Mouse (Mus musculus): ENCODE data around the gene 4933424G06Rik. TPM values are rescaled to one million over a fixed set of nuclear protein-coding genes. Genes with fewer than 3 reads are reported as not detected.

Gene 4933424G06Rik
- total and polyA plus RNA-seq, 2 experiments from 2014 or later, result 0.71 TPM; not detected in 1

DNA sequence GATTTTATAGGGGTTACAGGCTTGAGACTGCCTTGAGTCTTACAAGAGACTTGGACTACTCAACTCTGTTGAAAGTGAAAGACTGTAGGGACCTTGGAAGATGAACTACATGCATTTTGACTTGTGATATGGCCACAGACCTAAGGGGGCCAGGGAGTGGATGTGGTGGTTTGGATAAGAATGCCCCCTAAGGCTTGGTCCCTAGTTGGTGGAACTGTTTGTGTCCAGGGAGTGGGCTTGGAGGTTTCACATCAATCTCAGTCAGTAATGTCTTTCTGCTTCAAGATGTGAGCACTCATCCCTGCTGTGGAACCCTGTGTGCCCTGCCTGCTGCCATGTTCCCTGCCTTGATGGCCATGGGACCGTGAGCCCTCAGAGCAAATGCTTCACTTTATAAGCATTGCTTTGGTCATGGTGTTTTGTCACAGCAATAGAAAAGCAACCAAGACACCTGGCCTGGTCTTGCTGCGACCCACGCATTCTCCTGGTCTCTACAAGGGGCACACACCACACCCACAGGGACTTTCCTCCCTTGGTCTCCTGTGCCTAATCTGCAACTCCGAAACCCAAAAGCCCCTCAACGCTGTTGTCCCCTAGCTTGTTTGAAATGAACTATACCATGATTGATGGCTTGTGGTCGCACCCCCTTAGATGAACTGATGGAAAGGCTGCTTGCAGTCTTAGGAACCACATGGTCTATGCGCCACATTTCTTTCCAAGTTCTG lies 96.4 kb downstream of the 4933424G06Rik start:
- Histone ChIP-seq H3K4me3 (ENCODE audit: low read depth, low read length) (no peak overlapping the region), H3K4me2 (ENCODE audit: low read depth) (no peak overlapping the region), H3K9ac (no peak overlapping the region), H3K9me3 (ENCODE audit: low read length) (no peaks in the 10 kb centered on the region), H3K36me3 (ENCODE audit: insufficient read depth) (peaks cover 87% of the 10 kb centered on the region), H3K27ac (ENCODE audit: low read depth, low read length) (no peak overlapping the region), H3K4me1 (ENCODE audit: insufficient read depth) (no peaks in the 10 kb centered on the region), H3K27me3 (ENCODE audit: insufficient read depth, low read length) (no peaks in the 10 kb centered on the region)
- 96% methylated on average over 7 of the region's 7 CpGs for WGBS
- ATAC-seq (no peak), DNase-seq (no peak)
- no peak for TF ChIP-seq CTCF (IDR thresholded peaks at IDR 0.05; ENCODE audit: low read depth)

DNA sequence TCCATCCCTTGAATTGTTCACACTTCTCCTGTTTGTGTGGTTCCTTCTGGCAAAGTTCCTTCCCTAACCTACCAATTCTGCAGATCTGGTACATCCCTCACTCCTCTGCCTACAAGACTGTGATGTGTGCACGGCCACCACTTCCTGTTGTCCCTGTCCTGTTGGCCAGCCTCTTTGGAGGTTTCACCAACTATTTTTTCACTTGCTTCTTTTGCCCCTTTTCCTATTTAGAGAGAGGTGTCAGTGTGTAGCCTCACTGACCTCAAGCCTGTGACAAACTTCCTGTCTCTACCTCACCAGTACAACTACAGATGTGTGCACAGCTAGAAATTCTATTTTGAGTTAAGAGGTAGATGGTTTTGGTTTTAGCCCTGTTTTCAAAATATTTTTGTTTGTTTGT lies 97.1 kb downstream of the 4933424G06Rik start:
- Histone ChIP-seq H3K27me3 (ENCODE audit: insufficient read depth, low read length) (no peaks in the 10 kb centered on the region), H3K4me1 (ENCODE audit: insufficient read depth) (no peaks in the 10 kb centered on the region), H3K9me3 (ENCODE audit: low read length) (no peaks in the 10 kb centered on the region), H3K4me3 (ENCODE audit: low read depth, low read length) (no peak overlapping the region), H3K27ac (ENCODE audit: low read depth, low read length) (no peak overlapping the region), H3K36me3 (ENCODE audit: insufficient read depth) (peaks cover 87% of the 10 kb centered on the region), H3K4me2 (ENCODE audit: low read depth) (no peak overlapping the region), H3K9ac (no peak overlapping the region)
- DNase-seq (no peak), ATAC-seq (no peak)
- 90% methylated on average over 1 of the region's 1 CpGs for WGBS
- TF ChIP-seq CTCF (IDR thresholded peaks at IDR 0.05; ENCODE audit: low read depth), result no peak

Small RNA genes within 50 kb of the gene (microRNA-seq; reads per million reads assigned to microRNA genes)
- 0 reads per million in 2 experiments for gene Gm24133

Other genes starting within 250 kb of the 4933424G06Rik start
- gene Cnnm4, start 238.5 kb upstream of the 4933424G06Rik start, total RNA-seq (2014; rRNA removed), result 12.3 and 14.6 TPM in 2 replicates
- 7.2 and 9.4 TPM in 2 replicates for gene Cnnm4, start 238.5 kb upstream of the 4933424G06Rik start, polyA plus RNA-seq (2015; fragmentation: Nextera tagmentation; extraction: Ambion mirVana)
- gene Cnnm3, start 198.3 kb upstream of the 4933424G06Rik start, total RNA-seq (2014; rRNA removed), result 25.6 and 29.1 TPM in 2 replicates
- gene Cnnm3, start 198.3 kb upstream of the 4933424G06Rik start, polyA plus RNA-seq (2015; fragmentation: Nextera tagmentation; extraction: Ambion mirVana), result 3.7 and 4.8 TPM in 2 replicates
- 6.3 and 9.8 TPM in 2 replicates for gene Ankrd23, start 173.3 kb upstream of the 4933424G06Rik start, total RNA-seq (2014; rRNA removed)
- 4.5 and 5.3 TPM in 2 replicates for gene Ankrd23, start 173.3 kb upstream of the 4933424G06Rik start, polyA plus RNA-seq (2015; fragmentation: Nextera tagmentation; extraction: Ambion mirVana)
- 0.38 TPM in 1 of 2 replicates, not detected in the other for gene Gm42417, start 170.7 kb upstream of the 4933424G06Rik start, total RNA-seq (2014; rRNA removed)
- gene Gm42417, start 170.7 kb upstream of the 4933424G06Rik start, polyA plus RNA-seq (2015; fragmentation: Nextera tagmentation; extraction: Ambion mirVana), result 0.27 TPM in 1 of 2 replicates, not detected in the other
- 19.3 and 25.5 TPM in 2 replicates for gene Ankrd39, start 162.7 kb upstream of the 4933424G06Rik start, total RNA-seq (2014; rRNA removed)
- gene Ankrd39, start 162.7 kb upstream of the 4933424G06Rik start, polyA plus RNA-seq (2015; fragmentation: Nextera tagmentation; extraction: Ambion mirVana), result 21.1 and 23.6 TPM in 2 replicates
- gene Sema4c, start 151.8 kb upstream of the 4933424G06Rik start, total RNA-seq (2014; rRNA removed), result 32.8 and 39.1 TPM in 2 replicates
- gene Sema4c, start 151.8 kb upstream of the 4933424G06Rik start, polyA plus RNA-seq (2015; fragmentation: Nextera tagmentation; extraction: Ambion mirVana), result 17.3 and 24.1 TPM in 2 replicates
- 0.23 TPM in 1 of 2 replicates, not detected in the other for gene Fam178b, start 27.0 kb upstream of the 4933424G06Rik start, total RNA-seq (2014; rRNA removed)
- not detected in 2 replicates for gene Fam178b, start 27.0 kb upstream of the 4933424G06Rik start, polyA plus RNA-seq (2015; fragmentation: Nextera tagmentation; extraction: Ambion mirVana)
- 302 and 470 TPM in 2 replicates for gene Cox5b, start 18.7 kb upstream of the 4933424G06Rik start, total RNA-seq (2014; rRNA removed)
- gene Cox5b, start 18.7 kb upstream of the 4933424G06Rik start, polyA plus RNA-seq (2015; fragmentation: Nextera tagmentation; extraction: Ambion mirVana), result 761 and 882 TPM in 2 replicates
- gene Actr1b, start 4.3 kb downstream of the 4933424G06Rik start, total RNA-seq (2014; rRNA removed), result 137 TPM in 2 replicates
- 94.8 and 102 TPM in 2 replicates for gene Actr1b, start 4.3 kb downstream of the 4933424G06Rik start, polyA plus RNA-seq (2015; fragmentation: Nextera tagmentation; extraction: Ambion mirVana)
- gene Zap70, start 51.6 kb downstream of the 4933424G06Rik start, total RNA-seq (2014; rRNA removed), result 2.2 and 4.5 TPM in 2 replicates
- 2.1 and 2.9 TPM in 2 replicates for gene Zap70, start 51.6 kb downstream of the 4933424G06Rik start, polyA plus RNA-seq (2015; fragmentation: Nextera tagmentation; extraction: Ambion mirVana)
- 19.9 and 29.3 TPM in 2 replicates for gene Tmem131, start 233.5 kb downstream of the 4933424G06Rik start, total RNA-seq (2014; rRNA removed)
- gene Tmem131, start 233.5 kb downstream of the 4933424G06Rik start, polyA plus RNA-seq (2015; fragmentation: Nextera tagmentation; extraction: Ambion mirVana), result 7.2 and 9.4 TPM in 2 replicates

Measured in forebrain, postnatal 0 days (tissue).